Mouse (Mus musculus) layer of hippocampus, adult 6 months (tissue): ENCODE results near the gene Cep97. TPM values are rescaled to one million over a fixed set of nuclear protein-coding genes. Genes with fewer than 3 reads are reported as not detected.

Experiments
- long read RNA-seq, 2 experiments: library from polyadenylated mRNA; unstranded; transcript quantifications; one replicate each; pipeline ENCODE4 v2.0.0; 2019 to 2020
- polyA plus RNA-seq: library from polyadenylated mRNA; unstranded; fragments of <200 nt; fragmentation: Nextera tagmentation; gene quantifications from 2 replicates; pipeline ENCODE4 v1.2.3, GENCODE M21; 2021

Cep97 gene
- polyA plus RNA-seq = 5.5 and 6.2 TPM in 2 replicates
- long read RNA-seq, experiment 1, full-length matches to known transcripts = 1 of 4 reads
- long read RNA-seq, experiment 1, partial matches to known transcripts = 0 of 4 reads
- long read RNA-seq, experiment 1, other reads (novel, unspliced or antisense) = 3 of 4 reads
- long read RNA-seq, experiment 2, full-length matches to known transcripts = 52 of 66 reads
- long read RNA-seq, experiment 2, partial matches to known transcripts = 4 of 66 reads
- long read RNA-seq, experiment 2, other reads (novel, unspliced or antisense) = 10 of 66 reads

DNA sequence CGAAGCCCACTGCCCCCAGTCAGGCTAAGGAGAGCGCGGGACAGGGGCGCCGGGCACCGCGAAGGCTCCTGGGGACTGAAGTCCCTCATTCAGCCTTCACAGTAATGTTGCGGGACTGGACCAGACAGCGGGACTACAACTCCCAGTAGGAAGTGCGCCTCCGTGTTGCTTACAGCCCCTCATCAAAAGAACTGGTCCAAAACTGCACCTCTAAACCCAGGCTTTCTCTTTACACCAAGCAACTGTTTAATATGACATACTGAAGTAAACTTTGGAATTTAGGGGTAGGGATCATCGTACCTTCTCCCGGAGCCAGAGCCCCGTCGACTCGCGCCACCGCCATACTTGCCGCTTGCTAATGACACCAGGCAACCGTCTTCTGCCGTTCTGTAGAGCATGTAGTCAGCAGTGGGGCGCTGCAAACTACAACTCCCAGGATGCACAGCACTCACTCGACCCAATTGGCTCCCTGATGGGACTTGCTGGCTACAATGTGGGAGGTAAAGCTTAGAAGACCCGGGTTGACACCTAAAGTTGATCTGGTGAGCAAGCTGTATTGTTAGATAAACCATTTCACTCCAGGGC is at the start of gene Cep97:
Gene Cep97, minus strand, starts transcription at position 403 of the 585 bp plus-strand sequence.

DNA sequence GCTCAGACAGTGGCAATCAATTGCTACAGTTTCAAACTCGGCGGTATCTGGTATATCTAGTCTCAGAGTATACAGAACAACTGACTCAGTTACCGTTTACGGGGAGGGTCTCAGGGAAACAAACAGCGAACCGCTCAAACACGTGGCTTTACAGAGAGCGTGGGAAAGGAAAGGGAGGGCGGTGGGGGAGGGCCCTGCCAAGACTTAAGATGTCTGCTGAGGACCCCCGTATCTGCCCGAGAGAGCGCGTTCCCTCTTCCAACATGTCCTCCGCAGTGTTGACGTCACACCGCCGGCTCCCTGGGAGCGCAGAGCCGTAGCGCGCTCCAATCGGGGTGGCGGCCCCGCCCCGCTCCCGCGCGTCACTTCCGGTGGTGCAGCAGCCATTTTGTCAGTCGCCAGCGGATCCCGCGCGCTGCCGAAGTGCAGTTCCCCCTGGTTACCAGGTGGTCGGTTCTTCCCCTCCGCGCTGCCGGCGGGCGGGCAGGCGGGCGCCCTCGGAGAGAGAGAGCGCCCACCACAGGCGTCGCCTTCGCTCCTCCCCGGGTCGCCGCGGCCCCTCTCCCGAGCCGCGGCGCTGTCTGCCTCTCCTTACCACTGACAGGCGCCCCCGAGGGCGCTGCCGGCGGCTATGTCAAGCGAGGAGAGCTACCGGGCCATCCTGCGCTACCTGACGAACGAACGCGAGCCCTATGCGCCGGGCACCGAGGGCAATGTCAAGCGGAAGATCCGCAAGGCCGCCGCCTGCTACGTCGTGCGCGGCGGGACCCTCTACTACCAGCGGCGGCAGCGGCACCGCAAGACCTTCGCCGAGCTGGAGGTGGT is 39.0 kb upstream of the Cep97 start, which contains the start of gene Zbtb11:
Gene Zbtb11, plus strand, starts transcription at position 453 of the 825 bp plus-strand sequence.

DNA sequence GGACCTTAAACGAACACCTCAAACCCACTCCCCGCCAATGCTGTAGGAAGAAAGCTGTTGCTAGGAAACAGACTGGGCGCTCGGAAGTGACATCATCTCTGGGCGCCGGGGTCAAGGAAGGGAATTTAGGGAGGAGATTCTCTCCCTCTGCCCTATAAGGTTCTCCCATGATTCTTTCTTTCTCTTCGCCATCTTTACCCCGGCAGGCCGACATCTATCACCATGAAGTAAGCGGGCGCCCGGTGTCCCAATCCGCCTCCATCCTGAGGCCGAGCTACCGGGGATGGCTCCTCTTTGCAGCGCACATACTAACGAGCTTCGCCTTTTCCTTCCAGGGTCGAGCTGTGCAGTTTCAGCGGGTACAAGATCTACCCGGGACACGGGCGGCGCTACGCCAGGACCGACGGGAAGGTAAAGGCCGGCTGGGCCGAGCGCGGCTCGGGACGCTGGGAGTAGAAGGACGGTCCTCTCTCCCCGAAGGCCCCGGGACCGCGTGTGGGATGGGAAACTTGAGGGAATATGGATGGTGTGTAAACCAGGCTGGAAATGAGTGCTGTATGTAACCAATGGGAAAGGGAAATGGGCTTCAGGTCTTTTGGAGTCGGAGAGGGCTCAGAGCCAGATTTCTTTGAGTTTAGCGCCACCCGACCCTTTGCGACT is 31.7 kb upstream of the Cep97 start, which contains the start of gene Rpl24:
Gene Rpl24, plus strand, starts transcription at position 64 of the 660 bp plus-strand sequence.

DNA sequence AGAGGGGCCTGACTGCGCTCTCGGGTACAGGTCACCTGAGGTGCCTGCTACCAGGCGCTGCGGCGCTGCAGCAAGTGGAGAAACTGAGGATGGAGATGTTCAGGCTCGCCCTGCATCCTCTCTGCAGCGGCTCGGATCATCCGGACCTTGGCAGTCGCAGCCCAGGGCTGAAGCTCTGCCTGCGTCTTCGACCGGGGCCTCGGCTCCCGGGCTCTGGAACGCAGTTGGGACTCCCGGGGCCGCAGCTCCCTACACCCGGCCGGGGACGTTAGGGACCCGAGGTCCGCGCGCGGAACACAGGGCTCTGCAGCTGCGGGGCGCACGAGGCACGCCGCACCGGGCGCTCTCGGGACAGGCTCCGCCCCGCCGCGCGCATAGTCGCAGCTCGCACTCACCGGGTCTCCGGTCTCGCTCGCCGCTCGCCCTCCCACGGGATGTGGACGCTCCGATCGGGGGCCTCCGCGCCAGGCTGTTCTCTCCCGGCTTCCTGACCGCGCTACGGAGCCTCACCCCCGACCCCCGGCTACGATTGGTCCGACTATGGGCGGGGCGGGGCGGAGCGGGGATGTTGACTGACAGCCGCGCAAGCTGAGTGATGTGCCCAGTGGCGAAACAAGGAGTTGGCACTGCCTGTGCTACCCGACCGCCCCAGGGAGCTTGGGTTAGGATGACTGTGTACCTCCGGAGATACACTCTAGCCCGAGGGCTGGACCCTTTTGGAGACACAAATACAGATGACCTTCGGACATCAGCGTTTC is 39.6 kb downstream of the Cep97 start, which contains the start of gene Nxpe3:
Gene Nxpe3, minus strand, starts transcription at position 393 of the 758 bp plus-strand sequence.

Other genes with a start within 250 kb of the Cep97 start
- 1.2 and 1.7 TPM in 2 replicates for gene Nfkbiz, start 96.0 kb downstream of the Cep97 start, polyA plus RNA-seq
- gene Nxpe3, start 39.6 kb downstream of the Cep97 start, polyA plus RNA-seq = 0.74 and 0.77 TPM in 2 replicates
- gene Rpl24, start 31.4 kb upstream of the Cep97 start, polyA plus RNA-seq = 1,298 and 1,421 TPM in 2 replicates
- 10.4 and 13.1 TPM in 2 replicates for gene Zbtb11, start 39.0 kb upstream of the Cep97 start, polyA plus RNA-seq
- gene Pcnp, start 94.9 kb upstream of the Cep97 start, polyA plus RNA-seq = 161 and 205 TPM in 2 replicates
- 10.2 and 10.9 TPM in 2 replicates for gene Trmt10c, start 103.0 kb upstream of the Cep97 start, polyA plus RNA-seq
- 18.2 and 21.7 TPM in 2 replicates for gene Senp7, start 113.5 kb upstream of the Cep97 start, polyA plus RNA-seq